Mouse (Mus musculus): ENCODE measurements at regions not wholly inside any gene's neighbourhood (a gene's known extent, or its start where the extent isn't known, plus 50 kb on each side); places are given as distances from the start of the nearest gene placed in this dataset.

GRCm38 (mm10) chr14:16152702-16153101 is 96.4 kb upstream of the Ngly1 start:
- ATAC-seq (ENCODE audit: insufficient read depth, low FRiP score): no peak
- 70% methylated on average over 3 of the region's 3 CpGs for WGBS

GRCm38 (mm10) chr14:16155106-16155505 is 94.0 kb upstream of the Ngly1 start:
- Histone ChIP-seq H3K27me3 (ENCODE audit: control insufficient read depth, insufficient read depth, low read length) (no peaks in the 10 kb centered on the region), H3K4me1 (ENCODE audit: control insufficient read depth, insufficient read depth, low read length) (no peaks in the 10 kb centered on the region), H3K4me2 (ENCODE audit: low read depth, low read length) (no peak overlapping the region), H3K9ac (ENCODE audit: low read length) (no peak overlapping the region), H3K9me3 (replicated peaks; ENCODE audit: control insufficient read depth, low read length) (no peaks in the 10 kb centered on the region), H3K27ac (ENCODE audit: low read length) (no peak overlapping the region), H3K36me3 (ENCODE audit: control insufficient read depth, insufficient read depth, low read length) (no peaks in the 10 kb centered on the region), H3K4me3 (replicated peaks; ENCODE audit: low read length) (no peak overlapping the region)
- WGBS: 63% methylated on average over 1 of the region's 1 CpGs
- no peak for ATAC-seq (ENCODE audit: insufficient read depth, low FRiP score)

More at GRCm38 (mm10) chr14:16152702-16153101, 96.4 kb upstream of the Ngly1 start:
- no peaks in the 10 kb centered on the region for H3K4me1 ChIP-seq (ENCODE audit: control insufficient read depth, insufficient read depth, low read length)
- no peak overlapping the region for H3K9ac ChIP-seq (ENCODE audit: low read length)
- H3K27me3 ChIP-seq (ENCODE audit: control insufficient read depth, insufficient read depth, low read length): no peaks in the 10 kb centered on the region
- H3K9me3 ChIP-seq (replicated peaks; ENCODE audit: control insufficient read depth, low read length): no peaks in the 10 kb centered on the region
- no peaks in the 10 kb centered on the region for H3K36me3 ChIP-seq (ENCODE audit: control insufficient read depth, insufficient read depth, low read length)
- H3K4me2 ChIP-seq (ENCODE audit: low read depth, low read length): no peak overlapping the region
- H3K4me3 ChIP-seq (replicated peaks; ENCODE audit: low read length): no peak overlapping the region
- H3K27ac ChIP-seq (ENCODE audit: low read length): no peak overlapping the region

GRCm38 (mm10) chr14:16170226-16170625 is 78.9 kb upstream of the Ngly1 start:
- no peaks in the 10 kb centered on the region for H3K27me3 ChIP-seq (ENCODE audit: control insufficient read depth, insufficient read depth, low read length)
- no peak for ATAC-seq (ENCODE audit: insufficient read depth, low FRiP score)
- H3K27ac ChIP-seq (ENCODE audit: low read length): no peak overlapping the region
- no peaks in the 10 kb centered on the region for H3K9me3 ChIP-seq (replicated peaks; ENCODE audit: control insufficient read depth, low read length)
- H3K4me2 ChIP-seq (ENCODE audit: low read depth, low read length): no peak overlapping the region
- no peak overlapping the region for H3K9ac ChIP-seq (ENCODE audit: low read length)
- H3K4me3 ChIP-seq (replicated peaks; ENCODE audit: low read length): no peak overlapping the region
- H3K36me3 ChIP-seq (ENCODE audit: control insufficient read depth, insufficient read depth, low read length): no peaks in the 10 kb centered on the region
- WGBS: 37% methylated on average over 1 of the region's 1 CpGs
- H3K4me1 ChIP-seq (ENCODE audit: control insufficient read depth, insufficient read depth, low read length): no peaks in the 10 kb centered on the region

GRCm38 (mm10) chr14:16172261-16172660 is 76.8 kb upstream of the Ngly1 start:
- Histone ChIP-seq H3K4me3 (replicated peaks; ENCODE audit: low read length) (no peak overlapping the region), H3K36me3 (ENCODE audit: control insufficient read depth, insufficient read depth, low read length) (no peaks in the 10 kb centered on the region), H3K9ac (ENCODE audit: low read length) (no peak overlapping the region), H3K27me3 (ENCODE audit: control insufficient read depth, insufficient read depth, low read length) (no peaks in the 10 kb centered on the region), H3K9me3 (replicated peaks; ENCODE audit: control insufficient read depth, low read length) (no peaks in the 10 kb centered on the region), H3K27ac (ENCODE audit: low read length) (no peak overlapping the region), H3K4me1 (ENCODE audit: control insufficient read depth, insufficient read depth, low read length) (no peaks in the 10 kb centered on the region), H3K4me2 (ENCODE audit: low read depth, low read length) (no peak overlapping the region)
- WGBS: 87% methylated on average over 3 of the region's 3 CpGs
- no peak for ATAC-seq (ENCODE audit: insufficient read depth, low FRiP score)

DNA sequence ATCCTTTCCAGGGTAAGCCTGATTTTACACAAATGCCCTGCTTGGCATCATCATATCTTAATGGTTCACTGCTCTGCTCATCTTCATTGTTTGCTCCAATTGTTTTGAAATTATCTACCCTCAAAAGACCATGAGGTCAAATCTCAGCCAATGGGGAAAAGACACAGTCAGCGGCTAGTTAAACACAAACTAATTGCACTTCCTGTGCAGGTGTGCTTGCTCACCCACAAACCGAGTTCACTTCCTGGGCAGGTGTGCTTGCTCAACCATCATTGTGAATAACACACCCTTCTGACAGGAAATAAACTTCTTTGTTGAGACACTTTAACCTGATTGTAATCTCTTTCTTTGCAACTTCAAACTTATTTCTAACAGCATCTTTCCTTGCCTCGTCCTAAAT is 75.8 kb upstream of the Ngly1 start:
- Histone ChIP-seq H3K27me3 (ENCODE audit: control insufficient read depth, insufficient read depth, low read length) (no peaks in the 10 kb centered on the region), H3K4me3 (replicated peaks; ENCODE audit: low read length) (no peak overlapping the region), H3K36me3 (ENCODE audit: control insufficient read depth, insufficient read depth, low read length) (no peaks in the 10 kb centered on the region), H3K9me3 (replicated peaks; ENCODE audit: control insufficient read depth, low read length) (no peaks in the 10 kb centered on the region), H3K27ac (ENCODE audit: low read length) (no peak overlapping the region), H3K9ac (ENCODE audit: low read length) (no peak overlapping the region), H3K4me1 (ENCODE audit: control insufficient read depth, insufficient read depth, low read length) (no peaks in the 10 kb centered on the region), H3K4me2 (ENCODE audit: low read depth, low read length) (no peak overlapping the region)
- WGBS: 35% methylated on average over 3 of the region's 3 CpGs
- no peak for ATAC-seq (ENCODE audit: insufficient read depth, low FRiP score)

DNA sequence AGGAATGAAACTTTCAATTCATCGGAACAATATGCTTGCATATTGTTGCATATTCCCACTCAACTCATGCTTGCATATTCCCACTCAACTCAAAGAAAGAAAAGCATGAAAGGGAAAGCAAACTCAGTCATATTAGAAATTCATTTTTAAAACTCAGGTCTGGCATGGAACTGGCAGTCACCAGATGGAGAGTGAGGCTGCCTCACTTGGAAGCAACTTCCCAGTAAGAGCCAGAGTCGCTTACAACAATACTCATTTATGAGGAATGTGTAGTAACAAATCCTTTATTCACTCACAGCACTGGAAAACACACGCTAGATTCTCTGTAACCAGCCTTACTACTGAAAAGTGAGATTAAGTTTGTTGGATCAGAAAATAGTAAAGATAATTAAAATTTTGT is 70.9 kb upstream of the Ngly1 start:
- 81% methylated on average over 3 of the region's 3 CpGs for WGBS
- Histone ChIP-seq H3K4me2 (ENCODE audit: low read depth, low read length) (no peak overlapping the region), H3K9ac (ENCODE audit: low read length) (no peak overlapping the region), H3K4me3 (replicated peaks; ENCODE audit: low read length) (no peak overlapping the region), H3K27me3 (ENCODE audit: control insufficient read depth, insufficient read depth, low read length) (no peaks in the 10 kb centered on the region), H3K4me1 (ENCODE audit: control insufficient read depth, insufficient read depth, low read length) (no peaks in the 10 kb centered on the region), H3K9me3 (replicated peaks; ENCODE audit: control insufficient read depth, low read length) (no peaks in the 10 kb centered on the region), H3K36me3 (ENCODE audit: control insufficient read depth, insufficient read depth, low read length) (no peaks in the 10 kb centered on the region), H3K27ac (ENCODE audit: low read length) (no peak overlapping the region)
- ATAC-seq (ENCODE audit: insufficient read depth, low FRiP score): no peak

- no peak overlapping the region for H3K9ac ChIP-seq (ENCODE audit: low read length)
- WGBS: 74% methylated on average over 2 of the region's 2 CpGs
These were observed 67.3 kb upstream of the Ngly1 start for GRCm38 (mm10) chr14:16181822-16182221.

GRCm38 (mm10) chr14:16185246-16185645 is 63.8 kb upstream of the Ngly1 start:
- Histone ChIP-seq H3K4me3 (replicated peaks; ENCODE audit: low read length) (no peak overlapping the region), H3K27ac (ENCODE audit: low read length) (no peak overlapping the region), H3K4me2 (ENCODE audit: low read depth, low read length) (no peak overlapping the region), H3K27me3 (ENCODE audit: control insufficient read depth, insufficient read depth, low read length) (no peaks in the 10 kb centered on the region), H3K9ac (ENCODE audit: low read length) (no peak overlapping the region), H3K36me3 (ENCODE audit: control insufficient read depth, insufficient read depth, low read length) (no peaks in the 10 kb centered on the region), H3K9me3 (replicated peaks; ENCODE audit: control insufficient read depth, low read length) (no peaks in the 10 kb centered on the region), H3K4me1 (ENCODE audit: control insufficient read depth, insufficient read depth, low read length) (no peaks in the 10 kb centered on the region)
- no peak for ATAC-seq (ENCODE audit: insufficient read depth, low FRiP score)

More at GRCm38 (mm10) chr14:16181822-16182221, 67.3 kb upstream of the Ngly1 start:
- no peaks in the 10 kb centered on the region for H3K4me1 ChIP-seq (ENCODE audit: control insufficient read depth, insufficient read depth, low read length)
- no peak overlapping the region for H3K4me3 ChIP-seq (replicated peaks; ENCODE audit: low read length)
- H3K27ac ChIP-seq (ENCODE audit: low read length): no peak overlapping the region
- H3K9me3 ChIP-seq (replicated peaks; ENCODE audit: control insufficient read depth, low read length): no peaks in the 10 kb centered on the region
- H3K4me2 ChIP-seq (ENCODE audit: low read depth, low read length): no peak overlapping the region
- H3K27me3 ChIP-seq (ENCODE audit: control insufficient read depth, insufficient read depth, low read length): no peaks in the 10 kb centered on the region
- no peak for ATAC-seq (ENCODE audit: insufficient read depth, low FRiP score)
- no peaks in the 10 kb centered on the region for H3K36me3 ChIP-seq (ENCODE audit: control insufficient read depth, insufficient read depth, low read length)
